Mouse (Mus musculus) bone marrow macrophage, adult 2 months (primary cell): ENCODE results near the gene Nsg2.

Source experiments
- CTCF ChIP-seq: IDR thresholded peaks from 2 replicates; pipeline ENCODE4 v1.5.1; 2012; ENCODE audit warnings: low read depth, mild to moderate bottlenecking, low read length, moderate library complexity
- POLR2A ChIP-seq: IDR thresholded peaks from 2 replicates; pipeline ENCODE4 v1.6.1; 2012; ENCODE audit warnings: mild to moderate bottlenecking, low read depth, low read length, borderline replicate concordance

DNA sequence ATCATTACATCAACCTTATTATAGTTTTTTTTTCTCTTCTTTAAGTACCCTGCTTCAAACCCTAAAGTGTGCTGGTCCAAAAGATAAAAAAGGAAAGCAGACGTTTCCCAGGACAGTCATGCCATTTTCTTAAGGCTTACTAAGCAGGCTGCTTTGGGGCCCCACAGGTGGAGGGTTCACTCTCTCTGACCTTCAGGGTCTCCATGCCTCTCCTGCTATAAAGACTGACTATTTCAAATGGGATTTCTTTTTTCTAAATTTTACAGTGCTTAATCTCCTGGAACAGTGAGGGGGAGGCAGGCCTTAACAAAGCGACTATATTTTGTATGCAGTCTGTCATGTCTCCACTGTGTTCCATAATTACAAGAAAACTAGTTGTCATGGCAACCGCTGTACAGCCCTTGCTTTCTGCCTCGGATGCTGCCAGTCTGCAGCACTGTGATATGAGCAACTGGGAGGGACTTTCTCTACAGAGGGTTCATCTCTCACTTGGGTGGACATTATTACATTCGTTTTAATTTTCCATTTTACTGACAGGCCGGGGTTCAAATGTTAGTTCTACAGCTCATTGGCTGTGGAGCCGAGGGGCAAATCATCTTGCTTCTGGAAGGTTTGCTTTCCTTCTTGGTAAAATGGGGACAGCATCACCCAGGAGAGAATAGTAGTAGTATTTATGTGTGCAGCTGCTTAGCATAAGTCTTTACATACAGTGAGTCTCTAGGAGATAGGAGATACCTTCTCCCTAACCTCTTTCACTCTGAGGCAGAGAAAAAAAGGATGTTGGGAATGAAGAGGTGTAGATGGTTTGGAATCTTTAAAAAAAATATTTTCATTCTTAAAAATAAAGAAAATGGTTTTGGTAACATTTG lies 27.4 kb downstream of the Nsg2 start:
- TF ChIP-seq CTCF (no peak), POLR2A (no peak)
